Mouse (Mus musculus): ENCODE measurements around the gene Adh7. TPM values are rescaled to one million over a fixed set of nuclear protein-coding genes. Genes with fewer than 3 reads are reported as not detected.

The Adh7 gene
- total RNA-seq, 2 experiments from 2014 or later, result 0.10 TPM; not detected in 1

DNA sequence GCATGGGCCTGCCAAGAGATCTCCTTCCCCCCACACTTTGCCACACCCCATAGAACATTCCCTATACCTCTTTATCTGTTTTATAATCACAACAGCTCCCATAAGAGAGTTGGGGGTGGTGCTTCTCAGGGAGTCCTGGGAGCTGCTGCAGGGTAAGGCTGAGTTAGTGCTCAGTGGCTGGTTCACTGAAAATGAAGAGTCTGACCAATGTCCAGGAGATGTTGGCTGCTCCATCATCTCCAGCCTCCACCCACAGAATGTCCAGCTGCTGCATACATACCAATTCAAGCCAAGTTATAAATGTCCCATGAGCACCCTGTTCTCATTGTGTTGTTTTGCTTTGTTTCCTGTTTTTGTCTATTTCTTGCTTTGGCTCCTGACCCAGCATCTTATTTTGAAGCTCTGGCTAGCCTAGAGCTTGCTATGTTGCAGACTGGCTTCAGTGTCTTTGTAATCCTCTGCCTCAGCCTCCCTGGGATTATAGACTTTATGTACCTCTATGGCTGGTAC, 29.0 kb downstream of the Adh7 start:
- DNase-seq (ENCODE audit: low spot score in 2 of 2), result no peak
- Histone ChIP-seq H3K4me3 (no peak overlapping the region), H3K27ac (no peak overlapping the region)
- TF ChIP-seq CTCF (conservative IDR thresholded peaks at IDR 0.05), result no peak

- Histone ChIP-seq H3K27ac (no peak overlapping the region), H3K4me3 (no peak overlapping the region)
- no peak for TF ChIP-seq CTCF (conservative IDR thresholded peaks at IDR 0.05)
- DNase-seq (ENCODE audit: low spot score in 2 of 2), result no peak
Observed at GRCm38 (mm10) chr3:138247241-138247640, 29.7 kb downstream of the Adh7 start.

GRCm38 (mm10) chr3:138248011-138248410, 30.5 kb downstream of the Adh7 start:
- Histone ChIP-seq H3K4me3 (no peak overlapping the region), H3K27ac (no peak overlapping the region)
- DNase-seq (ENCODE audit: low spot score in 2 of 2), result no peak
- TF ChIP-seq CTCF (conservative IDR thresholded peaks at IDR 0.05), result no peak

GRCm38 (mm10) chr3:138248746-138249145, 31.2 kb downstream of the Adh7 start:
- TF ChIP-seq CTCF (conservative IDR thresholded peaks at IDR 0.05), result no peak
- Histone ChIP-seq H3K27ac (no peak overlapping the region), H3K4me3 (no peak overlapping the region)
- DNase-seq (ENCODE audit: low spot score in 2 of 2), result no peak

DNA sequence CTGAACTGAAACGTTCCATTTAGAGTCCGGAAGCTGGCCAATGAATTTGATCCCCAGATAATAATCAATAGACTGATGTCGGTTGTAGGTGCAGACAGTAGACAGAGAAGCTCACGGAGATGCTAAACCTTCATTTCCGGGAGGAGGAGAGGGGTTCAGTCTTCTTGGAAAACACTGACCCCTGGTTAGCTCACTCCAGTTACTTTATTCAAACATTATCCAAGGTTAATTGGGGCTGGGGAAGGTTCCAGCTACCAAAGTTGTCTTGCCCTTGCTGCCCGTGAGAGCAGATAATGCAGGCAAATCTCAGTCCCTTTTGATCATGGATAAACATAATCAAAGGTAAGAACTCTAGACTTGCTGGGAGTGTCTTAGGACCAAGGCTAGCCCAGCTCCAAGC, 33.6 kb downstream of the Adh7 start:
- Histone ChIP-seq H3K27ac (no peak overlapping the region), H3K4me3 (no peak overlapping the region)
- no peak for TF ChIP-seq CTCF (conservative IDR thresholded peaks at IDR 0.05)
- no peak for DNase-seq (ENCODE audit: low spot score in 2 of 2)

GRCm38 (mm10) chr3:138254205-138254604, 36.6 kb downstream of the Adh7 start:
- TF ChIP-seq CTCF (conservative IDR thresholded peaks at IDR 0.05), result no peak
- Histone ChIP-seq H3K27ac (no peak overlapping the region), H3K4me3 (no peak overlapping the region)
- no peak for DNase-seq (ENCODE audit: low spot score in 2 of 2)

DNA sequence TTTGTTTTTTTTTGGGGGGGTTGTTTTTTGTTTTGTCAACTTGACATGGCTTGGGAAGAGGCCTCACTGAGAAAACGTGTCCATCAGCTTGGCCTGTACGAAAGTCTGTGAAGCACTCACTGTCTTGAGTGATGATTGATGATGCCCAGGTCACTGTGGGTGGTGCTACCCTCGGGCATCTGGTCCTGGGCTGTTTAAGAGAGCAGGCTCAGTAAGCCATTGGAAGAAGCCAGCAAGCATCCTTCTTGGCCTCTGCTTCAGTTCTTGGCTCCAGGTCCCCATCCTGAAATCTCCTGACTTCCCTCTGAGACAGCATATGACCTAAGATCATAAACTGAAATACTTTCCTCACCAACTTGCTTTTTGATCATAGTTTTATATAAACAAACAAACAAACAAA, 37.8 kb downstream of the Adh7 start:
- no peak for TF ChIP-seq CTCF (conservative IDR thresholded peaks at IDR 0.05)
- DNase-seq (ENCODE audit: low spot score in 2 of 2), result no peak
- Histone ChIP-seq H3K27ac (no peak overlapping the region), H3K4me3 (no peak overlapping the region)

- no peak for DNase-seq (ENCODE audit: low spot score in 2 of 2)
- TF ChIP-seq CTCF (conservative IDR thresholded peaks at IDR 0.05), result no peak
- Histone ChIP-seq H3K4me3 (no peak overlapping the region), H3K27ac (no peak overlapping the region)
Observed at GRCm38 (mm10) chr3:138255780-138256550, 38.4 kb downstream of the Adh7 start.

DNA sequence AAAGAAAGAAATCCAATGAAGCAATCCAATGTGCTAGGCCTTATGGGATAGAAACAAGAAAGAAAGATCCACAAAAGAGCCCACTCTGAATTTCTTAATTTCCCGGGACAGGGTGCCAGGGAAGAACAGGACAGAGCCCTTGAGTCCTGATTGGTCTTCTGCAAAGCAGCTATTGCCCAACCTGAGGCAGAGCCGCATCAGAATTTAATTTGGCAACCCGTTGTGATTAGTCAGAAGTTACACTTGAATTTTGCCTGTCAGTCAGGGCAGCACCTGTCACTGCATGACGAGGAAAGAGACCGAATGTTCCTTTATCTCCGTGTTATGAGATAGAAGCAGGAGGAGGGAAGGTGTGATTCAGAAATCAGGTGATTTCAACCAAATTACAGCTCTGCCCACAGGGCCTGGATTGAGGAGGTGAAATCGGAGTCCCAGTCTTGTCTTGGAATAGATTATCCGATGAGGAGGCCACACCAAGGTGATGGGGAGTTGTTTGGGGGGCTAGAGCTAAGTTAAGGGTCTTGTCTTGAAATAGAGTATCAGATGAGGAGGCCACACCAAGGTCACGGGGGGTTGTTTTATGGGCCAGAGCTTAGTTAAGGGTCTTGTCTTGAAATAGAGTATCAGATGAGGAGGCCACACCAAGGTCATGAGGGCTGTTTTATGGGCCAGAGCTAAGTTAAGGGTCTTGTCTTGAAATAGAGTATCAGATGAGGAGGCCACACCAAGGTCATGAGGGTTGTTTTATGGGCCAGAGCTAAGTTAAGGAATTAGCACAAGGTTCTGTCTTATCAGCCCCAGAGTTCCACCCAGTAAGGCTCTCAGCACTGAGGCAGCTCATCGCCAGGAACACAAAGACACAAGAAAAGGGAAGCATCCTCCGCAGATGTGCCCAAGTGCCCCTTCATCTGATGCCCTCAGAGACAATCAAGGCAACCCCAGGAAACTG, 43.4 kb downstream of the Adh7 start, which contains the start of gene Adh1:
Gene Adh1 (plus strand): TSS at position 271 of the 949 bp plus-strand sequence.
- TF ChIP-seq CTCF (conservative IDR thresholded peaks at IDR 0.05), result no peak
- no peak within 1 kb of the TSS for H3K27ac ChIP-seq
- DNase-seq (ENCODE audit: low spot score in 2 of 2), result no peak

DNA sequence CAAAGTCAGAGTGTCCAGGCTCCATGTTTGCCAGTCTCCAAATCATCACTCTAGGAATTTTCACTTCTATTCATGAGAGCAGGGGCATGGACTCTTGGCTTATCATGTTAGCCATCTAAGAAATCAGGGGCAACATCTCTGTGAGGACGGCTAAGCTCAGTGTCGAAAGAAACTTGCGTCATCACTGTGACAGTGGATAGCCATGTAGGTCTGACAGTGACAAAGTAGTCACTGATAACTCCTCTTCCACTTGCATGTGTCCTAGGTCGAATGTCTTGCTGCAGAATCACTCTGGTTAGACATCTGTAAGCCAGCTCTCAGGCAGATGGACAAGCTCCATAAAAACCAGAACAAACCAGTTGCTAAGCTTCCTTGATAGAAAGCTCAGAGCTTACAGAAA, 45.0 kb downstream of the Adh7 start:
- DNase-seq (ENCODE audit: low spot score in 2 of 2), result no peak
- H3K4me3 ChIP-seq, result no peak overlapping the region
- no peak overlapping the region for H3K27ac ChIP-seq
- TF ChIP-seq CTCF (conservative IDR thresholded peaks at IDR 0.05), result no peak

More for the DNA sequence above, 43.4 kb downstream of the Adh7 start, which contains the start of gene Adh1:
- H3K4me3 ChIP-seq, result no peak within 1 kb of the TSS

- DNase-seq (ENCODE audit: low spot score in 2 of 2), result no peak
- TF ChIP-seq CTCF (conservative IDR thresholded peaks at IDR 0.05), result no peak
- no peak overlapping the region for H3K27ac ChIP-seq
- H3K4me3 ChIP-seq, result no peak overlapping the region
Observed at GRCm38 (mm10) chr3:138263154-138263930, 45.8 kb downstream of the Adh7 start.

DNA sequence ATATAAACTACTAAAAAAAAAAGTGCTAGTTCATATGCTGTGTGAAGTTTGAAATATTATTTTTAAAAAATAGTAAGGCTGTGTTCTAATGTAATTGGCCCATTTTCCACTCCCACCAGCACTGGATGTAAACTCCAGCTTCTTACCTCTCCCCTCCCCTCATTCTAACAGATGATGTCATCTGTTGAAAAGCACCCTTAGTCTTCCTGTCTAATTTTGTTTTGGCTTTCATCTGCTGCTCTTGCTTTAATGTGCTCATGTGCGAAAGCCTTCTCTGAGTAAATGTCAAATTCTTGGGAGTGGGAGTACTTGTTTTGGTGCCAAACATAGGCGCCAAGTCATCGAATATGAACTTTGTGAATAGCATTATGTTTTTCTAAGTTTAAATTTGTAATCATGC, 47.1 kb downstream of the Adh7 start:
- no peak for TF ChIP-seq CTCF (conservative IDR thresholded peaks at IDR 0.05)
- Histone ChIP-seq H3K4me3 (no peak overlapping the region), H3K27ac (no peak overlapping the region)
- peak in 1 of 2 experiments; percentile 13 for DNase-seq (ENCODE audit: low spot score in 2 of 2)

All from layer of hippocampus, adult 2 months (tissue).